Mouse (Mus musculus): ENCODE results near the gene Sfxn2. TPM values are rescaled to one million over a fixed set of nuclear protein-coding genes. Genes with fewer than 3 reads are reported as not detected.
A peak's percentile ranks its signal among the peaks of the same experiment; 100 is the strongest.

The Sfxn2 gene
- polyA plus RNA-seq, 1 experiment from 2014 or later = 12.4 TPM

DNA sequence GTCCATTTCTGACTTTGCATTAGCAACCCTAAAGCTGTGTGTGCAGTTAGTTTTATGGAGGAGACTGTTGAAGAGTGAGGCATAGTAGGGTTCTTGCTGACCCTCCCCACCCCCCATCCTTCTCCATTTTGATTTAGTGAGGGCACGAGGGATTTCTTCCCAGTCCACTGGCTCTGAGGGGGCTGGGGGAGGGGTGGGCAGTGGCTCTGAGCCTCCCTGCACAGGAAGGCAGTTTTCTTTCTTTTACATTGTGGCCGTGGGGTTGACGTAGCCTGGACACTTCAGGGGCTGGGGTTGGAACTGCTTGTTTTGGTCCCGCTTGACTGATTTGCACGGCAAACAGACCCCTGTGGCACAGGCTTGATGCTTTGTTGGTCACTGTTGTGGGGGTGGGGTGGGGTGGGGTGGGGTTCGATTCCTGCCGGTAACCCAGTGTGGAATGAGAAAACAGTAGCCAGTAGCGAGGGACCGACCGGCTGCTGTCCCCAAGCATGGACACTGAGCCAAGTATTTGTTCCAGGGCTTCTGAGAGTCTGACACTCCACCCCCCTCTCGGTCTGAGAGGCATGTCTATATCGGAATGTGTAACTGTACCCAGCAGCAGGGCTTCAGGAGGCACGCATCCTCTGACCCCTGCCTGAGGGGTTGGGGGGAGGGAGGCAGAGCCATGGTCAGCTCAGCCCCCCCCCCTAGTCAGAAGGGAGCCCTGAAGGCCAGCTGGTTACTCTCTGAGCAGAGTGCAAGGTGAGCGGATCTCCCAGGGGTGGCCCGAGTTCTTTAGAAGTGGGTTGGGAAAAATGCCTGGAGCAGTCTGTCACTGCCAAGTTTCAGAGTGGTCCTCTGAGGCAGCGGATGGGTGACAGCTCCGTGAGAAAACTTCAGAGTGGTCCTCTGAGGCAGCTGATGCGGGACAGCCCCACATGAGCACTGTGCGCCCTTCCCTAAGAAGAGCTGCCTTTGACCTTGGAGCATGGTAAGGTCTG, 50.9 kb downstream of the Sfxn2 start:
- no peaks in the 10 kb centered on the region for H3K27me3 ChIP-seq
- H3K36me3 ChIP-seq (ENCODE audit: poor library complexity, severe bottlenecking) = peaks cover 15% of the 10 kb centered on the region
- 0 out of 2 replicates have a peak, but pooled peaks have one; percentile 13 for ATAC-seq
- peak overlapping the region; percentile 44 for H3K4me2 ChIP-seq
- no peak overlapping the region for H3K4me3 ChIP-seq
- peak overlapping the region; percentile 48; the same call in 1 of the 2 replicates for H3K9ac ChIP-seq
- WGBS = 29% methylated on average over 19 of the region's 19 CpGs
- no peak overlapping the region for H3K27ac ChIP-seq
- peaks cover 55% of the 10 kb centered on the region for H3K4me1 ChIP-seq
- H3K9me3 ChIP-seq (replicated peaks) = no peaks in the 10 kb centered on the region

DNA sequence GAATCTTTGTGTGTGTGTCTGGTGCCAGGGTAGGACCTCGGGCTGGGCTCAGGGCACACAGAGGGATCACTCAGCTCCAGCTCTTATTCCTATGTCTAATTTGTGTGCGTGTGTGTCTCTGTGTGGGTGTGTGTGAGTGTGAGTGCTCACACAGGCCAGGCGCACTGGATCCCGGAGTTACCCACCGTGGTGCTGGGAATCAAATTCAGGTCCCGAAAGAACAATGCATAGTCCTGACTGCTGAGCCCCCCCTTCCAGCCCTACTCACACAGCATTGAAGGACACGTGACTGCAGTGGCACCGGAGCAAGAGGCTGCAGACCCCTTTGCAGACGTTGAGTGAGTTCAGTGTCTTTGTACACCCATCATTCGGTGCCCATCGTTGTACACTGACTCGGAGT, 51.9 kb downstream of the Sfxn2 start:
- 94% methylated on average over 12 of the region's 12 CpGs for WGBS
- H3K4me2 ChIP-seq = no peak overlapping the region
- peaks cover 15% of the 10 kb centered on the region for H3K36me3 ChIP-seq (ENCODE audit: poor library complexity, severe bottlenecking)
- H3K4me3 ChIP-seq = no peak overlapping the region
- H3K9me3 ChIP-seq (replicated peaks) = no peaks in the 10 kb centered on the region
- H3K9ac ChIP-seq = no peak overlapping the region
- peaks cover 49% of the 10 kb centered on the region for H3K4me1 ChIP-seq
- ATAC-seq = no peak
- H3K27ac ChIP-seq = no peak overlapping the region
- H3K27me3 ChIP-seq = no peaks in the 10 kb centered on the region

- WGBS = 91% methylated on average over 10 of the region's 10 CpGs
- H3K27me3 ChIP-seq = no peaks in the 10 kb centered on the region
- H3K27ac ChIP-seq = no peak overlapping the region
- no peak overlapping the region for H3K9ac ChIP-seq
- H3K9me3 ChIP-seq (replicated peaks) = no peaks in the 10 kb centered on the region
- H3K4me3 ChIP-seq = no peak overlapping the region
- H3K4me2 ChIP-seq = no peak overlapping the region
- H3K36me3 ChIP-seq (ENCODE audit: poor library complexity, severe bottlenecking) = peaks cover 15% of the 10 kb centered on the region
- peaks cover 44% of the 10 kb centered on the region for H3K4me1 ChIP-seq
- no peak for ATAC-seq
These were observed 52.4 kb downstream of the Sfxn2 start for GRCm38 (mm10) chr19:46625519-46625918.

DNA sequence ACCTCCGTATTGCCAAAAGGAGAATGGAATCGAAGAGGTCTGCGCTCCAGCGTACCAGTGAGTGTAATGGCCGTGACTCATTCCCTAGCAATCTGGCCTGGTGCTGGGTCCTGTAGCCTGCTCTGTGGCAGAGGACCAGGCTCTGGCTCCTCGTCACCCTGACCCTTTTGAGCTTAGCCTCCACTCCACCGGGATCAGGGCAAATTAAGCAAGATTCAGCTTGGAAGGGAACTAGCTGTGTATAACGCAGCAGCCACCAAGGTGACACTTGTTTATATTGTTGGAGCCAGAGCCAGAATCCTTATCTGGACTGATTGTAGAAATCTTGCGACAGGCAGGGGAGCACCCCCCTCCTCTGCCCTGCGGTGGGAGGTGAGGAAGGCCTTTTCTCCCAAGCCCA, 55.2 kb downstream of the Sfxn2 start:
- Histone ChIP-seq H3K9ac (no peak overlapping the region), H3K4me3 (no peak overlapping the region), H3K36me3 (ENCODE audit: poor library complexity, severe bottlenecking) (peaks cover 22% of the 10 kb centered on the region), H3K4me2 (no peak overlapping the region), H3K9me3 (replicated peaks) (no peaks in the 10 kb centered on the region), H3K27ac (no peak overlapping the region), H3K4me1 (peaks cover 15% of the 10 kb centered on the region), H3K27me3 (no peaks in the 10 kb centered on the region)
- 89% methylated on average over 10 of the region's 10 CpGs for WGBS
- ATAC-seq = no peak

- no peaks in the 10 kb centered on the region for H3K9me3 ChIP-seq (replicated peaks)
- no peak for ATAC-seq
- peaks cover 18% of the 10 kb centered on the region for H3K36me3 ChIP-seq (ENCODE audit: poor library complexity, severe bottlenecking)
- peaks cover 1% of the 10 kb centered on the region; the same call in 1 of the 2 replicates for H3K4me1 ChIP-seq
- H3K27ac ChIP-seq = no peak overlapping the region
- no peak overlapping the region for H3K4me2 ChIP-seq
- 83% methylated on average over 9 of the region's 9 CpGs for whole genome bisulfite sequencing
- H3K4me3 ChIP-seq = no peak overlapping the region
- H3K9ac ChIP-seq = no peak overlapping the region
- H3K27me3 ChIP-seq = no peaks in the 10 kb centered on the region
These were observed 56.6 kb downstream of the Sfxn2 start for GRCm38 (mm10) chr19:46629807-46630206.

DNA sequence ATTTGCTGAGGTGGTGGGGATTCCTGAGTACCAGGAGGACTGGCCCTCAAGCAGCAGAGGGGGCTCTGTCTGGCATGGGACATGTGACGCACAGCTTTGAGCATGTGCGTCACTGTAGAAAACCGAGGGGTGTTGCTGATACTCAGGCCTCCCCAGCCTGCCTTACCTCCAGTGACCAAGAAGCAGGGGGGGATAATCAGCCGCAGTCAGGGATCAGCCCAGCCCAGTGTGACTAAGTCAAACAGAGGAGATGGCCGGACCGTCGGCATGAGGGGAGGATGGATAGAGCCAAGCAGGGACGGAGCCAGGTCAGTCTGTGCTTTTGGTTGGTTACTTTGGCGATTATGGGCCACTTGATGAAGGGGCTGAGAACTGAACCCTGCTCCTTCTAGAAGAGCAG, 58.5 kb downstream of the Sfxn2 start:
- no peak overlapping the region for H3K9ac ChIP-seq
- no peaks in the 10 kb centered on the region for H3K27me3 ChIP-seq
- 0 out of 2 replicates have a peak, but pooled peaks cover 4% of the 10 kb centered on the region for H3K4me1 ChIP-seq
- no peak overlapping the region for H3K27ac ChIP-seq
- no peak overlapping the region for H3K4me2 ChIP-seq
- ATAC-seq = no peak
- 79% methylated on average over 9 of the region's 9 CpGs for WGBS
- H3K9me3 ChIP-seq (replicated peaks) = no peaks in the 10 kb centered on the region
- peaks cover 7% of the 10 kb centered on the region; the same call in 1 of the 2 replicates for H3K36me3 ChIP-seq (ENCODE audit: poor library complexity, severe bottlenecking)
- no peak overlapping the region for H3K4me3 ChIP-seq

DNA sequence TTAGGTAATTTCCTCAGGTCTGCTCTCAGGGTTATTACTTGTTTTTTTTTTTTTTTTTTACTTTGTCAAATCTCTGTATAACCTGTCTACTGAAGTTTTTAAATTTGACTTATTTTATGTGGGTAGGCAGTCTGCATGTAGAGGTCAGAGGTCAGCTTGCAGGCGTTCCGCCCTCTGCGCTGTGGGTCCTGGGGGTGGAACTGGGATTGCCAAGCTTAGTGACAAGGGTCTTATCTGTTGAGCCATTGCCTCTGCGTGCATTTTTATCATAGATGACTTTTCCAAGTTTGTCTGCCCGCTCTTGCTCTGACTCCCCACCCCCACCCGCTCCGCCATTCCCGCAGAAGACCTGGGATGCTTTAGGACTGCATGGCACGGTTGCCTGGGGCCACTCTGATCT, 62.6 kb downstream of the Sfxn2 start:
- 0 out of 2 replicates have a peak, but pooled peaks cover 4% of the 10 kb centered on the region for H3K4me1 ChIP-seq
- H3K9ac ChIP-seq = no peak overlapping the region
- 84% methylated on average over 9 of the region's 9 CpGs for WGBS
- no peak overlapping the region for H3K4me3 ChIP-seq
- no peak overlapping the region for H3K27ac ChIP-seq
- ATAC-seq = no peak
- no peaks in the 10 kb centered on the region for H3K27me3 ChIP-seq
- no peak overlapping the region for H3K4me2 ChIP-seq
- H3K36me3 ChIP-seq (ENCODE audit: poor library complexity, severe bottlenecking) = peaks cover 28% of the 10 kb centered on the region
- H3K9me3 ChIP-seq (replicated peaks) = no peaks in the 10 kb centered on the region

GRCm38 (mm10) chr19:46637598-46637997, 64.4 kb downstream of the Sfxn2 start:
- Histone ChIP-seq H3K27ac (no peak overlapping the region), H3K9ac (no peak overlapping the region), H3K9me3 (replicated peaks) (no peaks in the 10 kb centered on the region), H3K27me3 (no peaks in the 10 kb centered on the region), H3K4me2 (no peak overlapping the region), H3K36me3 (ENCODE audit: poor library complexity, severe bottlenecking) (peaks cover 22% of the 10 kb centered on the region), H3K4me1 (peaks cover 19% of the 10 kb centered on the region), H3K4me3 (no peak overlapping the region)
- 84% methylated on average over 6 of the region's 6 CpGs for whole genome bisulfite sequencing
- no peak for ATAC-seq

DNA sequence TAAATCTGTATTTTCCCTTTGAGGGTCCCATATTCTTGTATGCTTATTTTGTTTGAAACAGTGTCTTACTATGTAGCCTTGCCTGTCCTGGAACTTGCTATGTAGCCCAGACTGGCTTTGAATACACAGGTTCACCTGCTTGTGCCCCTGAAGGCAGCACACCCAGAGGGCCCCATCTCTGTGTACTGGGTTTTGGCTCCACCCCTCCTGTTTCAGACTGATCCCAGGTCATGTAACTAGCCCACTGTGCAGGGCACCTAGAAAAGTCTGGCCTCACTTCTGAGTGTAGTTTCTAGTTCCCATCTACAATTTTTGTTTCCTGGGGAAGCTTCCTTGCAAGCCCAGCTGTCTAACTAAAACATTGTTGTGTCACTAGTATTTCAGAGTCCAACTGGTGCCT, 65.9 kb downstream of the Sfxn2 start:
- no peak overlapping the region for H3K9ac ChIP-seq
- H3K4me1 ChIP-seq = peaks cover 33% of the 10 kb centered on the region
- no peaks in the 10 kb centered on the region for H3K27me3 ChIP-seq
- no peak overlapping the region for H3K4me3 ChIP-seq
- peaks cover 21% of the 10 kb centered on the region for H3K36me3 ChIP-seq (ENCODE audit: poor library complexity, severe bottlenecking)
- H3K27ac ChIP-seq = no peak overlapping the region
- no peak for ATAC-seq
- no peaks in the 10 kb centered on the region for H3K9me3 ChIP-seq (replicated peaks)
- no peak overlapping the region for H3K4me2 ChIP-seq

DNA sequence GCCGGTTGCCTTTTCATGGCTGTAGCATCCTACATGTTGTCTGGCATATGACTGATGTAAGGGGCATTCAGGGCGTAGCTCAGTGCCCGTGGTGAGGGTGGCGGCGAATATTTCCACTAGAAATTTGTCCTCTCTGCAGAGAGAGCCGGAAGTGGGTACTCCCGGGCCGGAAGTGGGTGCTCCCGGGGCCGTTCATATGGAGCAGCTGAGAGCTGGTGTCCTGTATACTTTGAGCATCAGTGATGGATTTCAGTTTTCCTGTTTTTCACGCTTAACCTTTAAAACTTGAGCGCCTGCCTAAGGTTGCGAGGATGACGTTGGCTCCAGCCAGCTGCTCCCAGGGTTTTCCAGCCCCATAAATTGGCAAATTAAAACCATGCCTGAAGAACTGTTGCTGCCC, 66.3 kb downstream of the Sfxn2 start:
- Histone ChIP-seq H3K36me3 (ENCODE audit: poor library complexity, severe bottlenecking) (peaks cover 23% of the 10 kb centered on the region), H3K4me1 (peaks cover 37% of the 10 kb centered on the region), H3K9me3 (replicated peaks) (no peaks in the 10 kb centered on the region), H3K27ac (no peak overlapping the region), H3K27me3 (no peaks in the 10 kb centered on the region), H3K4me3 (no peak overlapping the region), H3K4me2 (no peak overlapping the region), H3K9ac (no peak overlapping the region)
- no peak for ATAC-seq
- 93% methylated on average over 14 of the region's 14 CpGs for WGBS

- Histone ChIP-seq H3K9ac (no peak overlapping the region), H3K27me3 (no peaks in the 10 kb centered on the region), H3K36me3 (ENCODE audit: poor library complexity, severe bottlenecking) (peaks cover 26% of the 10 kb centered on the region), H3K4me2 (no peak overlapping the region), H3K27ac (peak overlapping the region; percentile 65; the same call in 1 of the 2 replicates), H3K4me1 (peaks cover 50% of the 10 kb centered on the region), H3K9me3 (replicated peaks) (no peaks in the 10 kb centered on the region), H3K4me3 (no peak overlapping the region)
- WGBS = 92% methylated on average over 8 of the region's 8 CpGs
- ATAC-seq = no peak
These were observed 67.6 kb downstream of the Sfxn2 start for GRCm38 (mm10) chr19:46640780-46641179.

DNA sequence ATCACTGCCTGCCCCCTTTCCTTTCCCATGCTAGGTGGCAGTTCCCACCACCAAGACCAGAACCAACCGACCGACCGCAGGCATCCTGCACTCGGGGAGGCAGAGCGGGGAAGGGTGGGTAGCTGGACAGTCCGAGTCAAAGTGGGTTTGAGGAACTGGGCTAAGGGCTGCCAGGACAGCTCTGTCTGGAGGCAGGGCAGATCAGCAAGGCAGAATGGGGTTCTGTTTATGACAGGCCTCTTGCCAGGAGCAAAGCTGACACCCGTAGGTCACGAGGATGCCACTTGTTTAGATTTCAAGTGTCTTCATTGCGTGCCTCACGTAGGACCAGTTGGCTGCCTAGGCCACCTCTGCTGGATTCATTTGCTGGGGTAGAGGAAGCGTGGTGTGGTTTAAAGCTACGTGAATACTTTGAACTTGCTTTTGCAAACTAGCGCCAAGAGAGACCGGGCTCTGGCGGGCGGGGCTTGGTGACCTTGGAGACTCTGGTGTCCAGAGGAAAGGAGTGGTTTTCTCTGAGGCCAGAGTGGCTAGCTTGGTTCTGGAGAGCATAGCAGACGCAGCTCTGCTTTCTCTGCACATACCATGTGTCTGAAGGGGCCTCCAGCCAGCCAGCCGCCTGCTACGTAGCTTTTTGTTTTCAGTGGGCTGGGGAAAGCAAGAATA, 68.4 kb downstream of the Sfxn2 start:
- Histone ChIP-seq H3K4me2 (no peak overlapping the region), H3K27ac (peak overlapping the region; percentile 65), H3K4me1 (peaks cover 53% of the 10 kb centered on the region), H3K9ac (no peak overlapping the region), H3K27me3 (no peaks in the 10 kb centered on the region), H3K4me3 (no peak overlapping the region), H3K36me3 (ENCODE audit: poor library complexity, severe bottlenecking) (peaks cover 31% of the 10 kb centered on the region), H3K9me3 (replicated peaks) (no peaks in the 10 kb centered on the region)
- no peak for ATAC-seq
- WGBS = 68% methylated on average over 19 of the region's 19 CpGs
